Mouse (Mus musculus) CH12.LX (cell line): ENCODE results near the gene Samd4b. TPM values are rescaled to one million over a fixed set of nuclear protein-coding genes. Genes with fewer than 3 reads are reported as not detected.

Experiments
- DNase-seq: peaks from one replicate; pipeline ENCODE4 v3.0.0-alpha.2; 2013; ENCODE audit errors: extremely low read depth
- H3K27ac ChIP-seq: 2 replicates; pipeline ENCODE4 v1.5.1; 2012; ENCODE audit warnings: low read depth, mild to moderate bottlenecking, control low read depth, moderate library complexity; ENCODE audit not compliant: insufficient read depth
- H3K27me3 ChIP-seq: replicated peaks from 2 replicates; pipeline ENCODE3; 2012; ENCODE audit warnings: inconsistent platforms
- H3K36me3 ChIP-seq, 2 experiments: replicated peaks in 1 of 2; 2 replicates each; pipeline versions ENCODE3 to v1.6.1; 2012; ENCODE audit warnings: inconsistent platforms in 1 of 2, low read length in 1 of 2, mild to moderate bottlenecking in 1 of 2, mixed read lengths in 1 of 2, moderate library complexity in 1 of 2; ENCODE audit not compliant: control insufficient read depth in 1 of 2, insufficient read depth in 1 of 2
- H3K4me1 ChIP-seq, 2 experiments: 2 replicates each; pipeline ENCODE4 v1.6.1; 2012; ENCODE audit warnings: inconsistent platforms in 1 of 2, moderate library complexity in 1 of 2; ENCODE audit not compliant: insufficient read depth in 2 of 2, control insufficient read depth in 1 of 2
- H3K4me2 ChIP-seq: 2 replicates; pipeline ENCODE4 v1.6.1; 2012; ENCODE audit warnings: low read depth, mild to moderate bottlenecking, control low read depth; ENCODE audit not compliant: poor library complexity, insufficient read depth, severe bottlenecking
- H3K4me3 ChIP-seq, 3 experiments: fragments of 150-350 bp in 1 of 3; sonication (generic) in 1 of 3; replicated peaks in 1 of 3; 2 replicates each; pipeline versions ENCODE3 to v1.5.1; 2011 to 2012; ENCODE audit warnings: low read depth in 2 of 3, low read length in 2 of 3, mild to moderate bottlenecking in 2 of 3, moderate library complexity in 2 of 3, control low read depth in 1 of 3, improper control_type of control experiment in 1 of 3, inconsistent platforms in 1 of 3, mixed read lengths in 1 of 3; ENCODE audit not compliant: poor library complexity in 1 of 3
- H3K79me2 ChIP-seq: replicated peaks from 2 replicates; pipeline ENCODE4 v1.6.1; 2012; ENCODE audit warnings: mild to moderate bottlenecking, moderate library complexity; ENCODE audit not compliant: control insufficient read depth, poor library complexity, insufficient read depth, severe bottlenecking; ENCODE audit errors: extremely low read depth
- H3K9ac ChIP-seq: 2 replicates; pipeline ENCODE4 v1.6.1; 2012; ENCODE audit warnings: low read depth, mild to moderate bottlenecking, control low read depth, moderate library complexity; ENCODE audit not compliant: insufficient read depth
- H3K9me3 ChIP-seq: replicated peaks from 2 replicates; pipeline ENCODE3; 2012; ENCODE audit warnings: low read length, inconsistent platforms, mixed read lengths
- BHLHE40 ChIP-seq: IDR thresholded peaks from 2 replicates; pipeline ENCODE4 v1.6.1; 2011; ENCODE audit warnings: mild to moderate bottlenecking, low read depth, low read length, improper control_type of control experiment
- CTCF ChIP-seq, 2 experiments: IDR thresholded peaks in 1 of 2; conservative IDR thresholded peaks in 1 of 2; 2 replicates each; pipeline ENCODE4 v1.5.1; 2011 to 2012; ENCODE audit warnings: low read depth in 2 of 2, low read length in 2 of 2, improper control_type of control experiment in 1 of 2, inconsistent platforms in 1 of 2, mild to moderate bottlenecking in 1 of 2, moderate library complexity in 1 of 2
- E2F4 ChIP-seq: IDR thresholded peaks from 2 replicates; pipeline ENCODE4 v1.6.1; 2011; ENCODE audit warnings: low read depth, low read length, improper control_type of control experiment; ENCODE audit not compliant: insufficient replicate concordance
- EP300 ChIP-seq: IDR thresholded peaks from 2 replicates; pipeline ENCODE4 v1.6.1; 2011; ENCODE audit warnings: low read length, improper control_type of control experiment
- ETS1 ChIP-seq: conservative IDR thresholded peaks from 2 replicates; pipeline ENCODE4 v1.6.1; 2012; ENCODE audit warnings: low read depth, mild to moderate bottlenecking, inconsistent platforms, low read length, improper control_type of control experiment, moderate library complexity
- IRF4 ChIP-seq: IDR thresholded peaks from 2 replicates; pipeline ENCODE4 v1.6.1; 2014; ENCODE audit warnings: low read depth, mild to moderate bottlenecking, inconsistent platforms, low read length, improper control_type of control experiment
- JUN ChIP-seq: IDR thresholded peaks from 2 replicates; pipeline ENCODE4 v1.6.1; 2011; ENCODE audit warnings: low read depth, mild to moderate bottlenecking, low read length, improper control_type of control experiment, moderate library complexity; ENCODE audit not compliant: insufficient read depth
- JUND ChIP-seq: conservative IDR thresholded peaks from 2 replicates; pipeline ENCODE4 v1.6.1; 2011; ENCODE audit warnings: low read depth, low read length, improper control_type of control experiment
- MAFK ChIP-seq: IDR thresholded peaks from 2 replicates; pipeline ENCODE4 v1.6.1; 2011; ENCODE audit warnings: low read length, improper control_type of control experiment; ENCODE audit not compliant: insufficient replicate concordance
- MAX ChIP-seq: IDR thresholded peaks from 2 replicates; pipeline ENCODE4 v1.6.1; 2011; ENCODE audit warnings: low read length, improper control_type of control experiment
- MAZ ChIP-seq: IDR thresholded peaks from 2 replicates; pipeline ENCODE4 v1.6.1; 2012; ENCODE audit warnings: low read depth, mild to moderate bottlenecking, inconsistent platforms, low read length, improper control_type of control experiment, moderate library complexity
- MXI1 ChIP-seq: IDR thresholded peaks from 2 replicates; pipeline ENCODE4 v1.6.1; 2011; ENCODE audit warnings: mild to moderate bottlenecking, low read depth, low read length, improper control_type of control experiment
- MYC ChIP-seq: IDR thresholded peaks from 2 replicates; pipeline ENCODE4 v1.6.1; 2011; ENCODE audit warnings: low read depth, mild to moderate bottlenecking, improper control_type of control experiment, low read length
- NELFE ChIP-seq: IDR thresholded peaks from 2 replicates; pipeline ENCODE4 v1.6.1; 2011; ENCODE audit warnings: low read depth, low read length, improper control_type of control experiment
- POLR2A ChIP-seq: IDR thresholded peaks from 2 replicates; pipeline ENCODE4 v1.6.1; 2011; ENCODE audit warnings: low read depth, mild to moderate bottlenecking, improper control_type of control experiment, low read length
- RAD21 ChIP-seq: IDR thresholded peaks from 2 replicates; pipeline ENCODE4 v1.6.1; 2011; ENCODE audit warnings: low read depth, mild to moderate bottlenecking, low read length, improper control_type of control experiment, moderate library complexity
- SIN3A ChIP-seq: IDR thresholded peaks from 2 replicates; pipeline ENCODE4 v1.6.1; 2012; ENCODE audit warnings: low read length, improper control_type of control experiment, inconsistent platforms
- SMC3 ChIP-seq: IDR thresholded peaks from 2 replicates; pipeline ENCODE4 v1.6.1; 2011; ENCODE audit warnings: low read depth, low read length, improper control_type of control experiment
- TCF12 ChIP-seq: IDR thresholded peaks from 2 replicates; pipeline ENCODE4 v1.6.1; 2014; ENCODE audit warnings: low read depth, mild to moderate bottlenecking, inconsistent platforms, low read length, improper control_type of control experiment
- UBTF ChIP-seq: IDR thresholded peaks from 2 replicates; pipeline ENCODE4 v1.6.1; 2012; ENCODE audit warnings: low read depth, mild to moderate bottlenecking, inconsistent platforms, low read length, improper control_type of control experiment, moderate library complexity
- ZC3H11A ChIP-seq: IDR thresholded peaks from 2 replicates; pipeline ENCODE4 v1.6.1; 2012; ENCODE audit warnings: low read depth, mild to moderate bottlenecking, inconsistent platforms, low read length, improper control_type of control experiment
- ZNF384 ChIP-seq: IDR thresholded peaks from 2 replicates; pipeline ENCODE4 v1.6.1; 2012; ENCODE audit warnings: low read depth, low read length, improper control_type of control experiment, inconsistent platforms
- dilution Hi-C: fragments of 300-500 bp; cut with MboI; formaldehyde crosslinking; loops from 2 replicates; pipeline ENCODE4 v1.14.3; 2020; ENCODE audit warnings: low sequenced_read_pairs; ENCODE audit not compliant: extremely low pct_unique_long_range_greater_than_20kb, extremely low pct_ligation_motif_present
- in situ Hi-C: fragments of 300-500 bp; cut with MboI; formaldehyde crosslinking; loops from 3 replicates; pipeline ENCODE4 v1.14.3; 2019; ENCODE audit warnings: low sequenced_read_pairs, low pct_ligation_motif_present, low pct_unique_long_range_greater_than_20kb, mixed read lengths
- polyA plus RNA-seq: library from polyadenylated mRNA; unstranded; fragments of >175 nt; gene quantifications from 2 replicates; pipeline ENCODE4 v1.2.1, GENCODE M21; 2012; ENCODE audit warnings: low read depth; ENCODE audit not compliant: insufficient read length
- total RNA-seq, 2 experiments: library from RNA; depleted of rRNA; stranded (reverse); fragments of 300-350 nt in 1 of 2; fragments of >200 nt in 1 of 2; gene quantifications; 2 replicates each; pipeline ENCODE4 v1.2.3; 2012 to 2014

The Samd4b gene
- total and polyA plus RNA-seq, 3 experiments, result 3.7 to 24.6 (median 10.0) TPM

DNA sequence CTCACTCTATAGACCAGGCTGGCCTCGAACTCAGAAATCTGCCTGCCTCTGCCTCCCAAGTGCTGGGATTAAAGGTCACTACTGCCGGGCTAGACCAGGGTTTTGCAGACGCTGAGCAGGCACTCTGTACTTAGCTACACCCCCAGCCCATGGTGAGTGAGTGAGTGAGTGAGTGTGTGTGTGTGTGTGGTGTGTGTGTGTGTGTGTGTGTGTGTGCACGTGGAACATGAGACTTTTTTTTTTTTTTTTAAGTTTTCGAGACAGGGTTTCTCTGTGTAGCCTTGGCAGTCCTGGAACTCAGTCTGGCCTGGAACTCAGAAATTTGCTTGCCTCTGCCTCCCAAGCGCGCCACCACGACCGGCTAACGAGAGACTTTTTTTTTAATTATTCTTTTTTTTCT is 223.3 kb downstream of the Samd4b start:
- H3K27ac ChIP-seq, result peak overlapping the region; percentile 7; the same call in 1 of the 2 replicates
- TF ChIP-seq SIN3A (no peak), MAFK (peak; percentile 9; the same call in 1 of the 2 replicates), BHLHE40 (peak; percentile 65), ZNF384 (peak; percentile 79)
- in situ Hi-C loops, result no loop called here
- dilution Hi-C loops, result no loop called here
- DNase-seq, result no peak
- H3K27me3 ChIP-seq, result no peaks in the 10 kb centered on the region
- peak overlapping the region; percentile 87; the same call in 1 of the 2 replicates for H3K9ac ChIP-seq
- peaks cover 27% of the 10 kb centered on the region for H3K79me2 ChIP-seq
- H3K9me3 ChIP-seq, result no peaks in the 10 kb centered on the region
- H3K4me2 ChIP-seq, result peak overlapping the region; percentile 24
- peaks cover 9 to 22% of the 10 kb centered on the region in 2 experiments for H3K36me3 ChIP-seq
- peak overlapping the region in 2 of 3 experiments; percentile 57 to 72 for H3K4me3 ChIP-seq
- H3K4me1 ChIP-seq, result peaks cover 9 to 51% of the 10 kb centered on the region in 2 experiments

DNA sequence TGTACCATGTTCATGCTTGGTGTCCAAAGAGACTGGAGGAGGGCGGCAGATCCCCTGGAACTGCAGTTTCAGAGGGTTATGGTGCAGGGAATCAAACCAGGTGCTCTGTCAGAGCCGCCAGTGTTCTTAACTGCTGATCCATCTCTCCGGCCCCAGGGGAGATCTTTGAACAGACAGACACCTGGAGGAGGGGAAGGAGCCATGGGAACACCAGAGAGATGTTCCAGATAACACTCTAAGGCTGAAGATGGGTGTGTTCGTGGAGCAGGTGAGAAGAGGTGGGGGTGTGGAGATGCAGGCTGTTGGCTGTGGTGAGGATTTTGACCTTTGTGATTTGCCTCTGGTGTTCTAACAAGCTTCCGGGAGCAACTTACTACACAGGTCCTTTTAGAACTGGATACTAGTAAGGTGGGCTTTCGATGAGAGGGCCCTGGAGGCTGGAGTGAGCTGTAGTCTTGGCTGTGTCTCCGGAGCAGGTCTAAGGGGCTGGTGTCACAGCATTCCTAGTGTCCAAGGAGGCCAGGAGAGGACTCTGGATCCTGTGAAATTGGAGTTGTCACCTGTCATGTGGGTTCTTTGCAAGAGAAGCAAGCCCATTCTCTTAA is 224.0 kb downstream of the Samd4b start:
- dilution Hi-C loops, result no loop called here
- Histone ChIP-seq H3K4me3 (no peak overlapping the region), H3K9me3 (no peaks in the 10 kb centered on the region), H3K4me1 (peaks cover 9 to 47% of the 10 kb centered on the region in 2 experiments), H3K9ac (no peak overlapping the region), H3K27me3 (no peaks in the 10 kb centered on the region), H3K4me2 (no peak overlapping the region), H3K36me3 (peaks cover 9 to 24% of the 10 kb centered on the region in 2 experiments), H3K79me2 (peaks cover 27% of the 10 kb centered on the region), H3K27ac (0 out of 2 replicates have a peak overlapping the region, but pooled peaks have one; percentile 5)
- TF ChIP-seq UBTF, result no peak
- no peak for TF ChIP-seq TCF12
- 0 out of 2 replicates have a peak, but pooled peaks have one; percentile 2 for TF ChIP-seq MAX
- in situ Hi-C loops, result no loop called here
- no peak for DNase-seq

DNA sequence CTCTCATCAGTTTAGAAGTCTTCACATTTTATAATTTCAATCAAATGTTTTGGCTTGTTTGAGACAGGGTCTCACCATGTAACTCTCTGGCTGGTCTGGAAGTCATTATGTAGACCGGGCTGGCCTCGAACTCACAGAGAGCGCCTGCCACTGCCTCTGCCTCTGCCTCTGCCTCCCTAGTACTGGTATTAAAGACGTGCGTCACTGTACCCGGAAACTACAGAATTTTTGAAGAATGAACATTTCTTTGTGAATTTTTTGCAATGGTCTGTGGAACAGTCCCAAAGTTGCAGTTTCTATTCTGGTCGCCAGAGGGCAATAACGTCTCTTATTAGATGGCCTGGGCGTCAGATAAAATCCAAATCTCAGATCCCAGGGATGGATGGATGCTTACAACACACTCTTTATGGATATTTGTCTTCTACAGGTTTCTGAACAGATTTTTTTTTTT is 224.8 kb downstream of the Samd4b start:
- H3K27me3 ChIP-seq, result no peaks in the 10 kb centered on the region
- peak overlapping the region; percentile 55 for H3K27ac ChIP-seq
- H3K79me2 ChIP-seq, result peaks cover 19% of the 10 kb centered on the region
- peak overlapping the region; percentile 61 for H3K9ac ChIP-seq
- dilution Hi-C loops, result no loop called here
- in situ Hi-C loops, result no loop called here
- DNase-seq, result peak; percentile 93
- H3K4me3 ChIP-seq, result peak overlapping the region; percentile 39 to 70 (median 50)
- peak overlapping the region; percentile 67; the same call in 1 of the 2 replicates for H3K4me2 ChIP-seq
- TF ChIP-seq JUND (0 out of 2 replicates have a peak, but pooled peaks have one; percentile 36), MAZ (0 out of 2 replicates have a peak, but pooled peaks have one; percentile 36), IRF4 (peak; percentile 75), SIN3A (peak; percentile 60; the same call in 1 of the 2 replicates), RAD21 (peak; percentile 93), JUN (no peak), ZNF384 (peak; percentile 77), POLR2A (no peak), CTCF (conservative IDR thresholded peaks at IDR 0.05 in 1 of 2, IDR thresholded peaks at IDR 0.05 in 1 of 2; ENCODE audit: low read depth in 2 of 2, low read length in 2 of 2) (peak; percentile 74 to 93; a peak in 3 of 4 replicates), SMC3 (peak; percentile 97), BHLHE40 (peak; percentile 40; the same call in 1 of the 2 replicates), E2F4 (no peak), NELFE (0 out of 2 replicates have a peak, but pooled peaks have one; percentile 27), ZC3H11A (peak; percentile 92), EP300 (no peak), MAX (0 out of 2 replicates have a peak, but pooled peaks have one; percentile 4), MXI1 (0 out of 2 replicates have a peak, but pooled peaks have one; percentile 49), MYC (0 out of 2 replicates have a peak, but pooled peaks have one; percentile 56), ETS1 (peak; percentile 28; the same call in 1 of the 2 replicates)
- peaks cover 9 to 45% of the 10 kb centered on the region in 2 experiments for H3K4me1 ChIP-seq
- H3K9me3 ChIP-seq, result no peaks in the 10 kb centered on the region
- peaks cover 9 to 31% of the 10 kb centered on the region in 2 experiments for H3K36me3 ChIP-seq
